Mouse (Mus musculus) myocyte (in vitro differentiated cells): Measurements from ENCODE around the gene Acbd3.

ENCODE experiments used
- CEBPB ChIP-seq: IDR thresholded peaks from 2 replicates; pipeline ENCODE4 v1.6.1; 2011; ENCODE audit warnings: mild to moderate bottlenecking, moderate library complexity; ENCODE audit not compliant: poor library complexity, insufficient read depth, severe bottlenecking
- E2F4 ChIP-seq: IDR thresholded peaks from one replicate; pipeline ENCODE4 v1.6.1; 2011; ENCODE audit warnings: mild to moderate bottlenecking, control low read depth, moderate library complexity; ENCODE audit not compliant: insufficient read depth
- MAX ChIP-seq: IDR thresholded peaks from one replicate; pipeline ENCODE4 v1.6.1; 2011; ENCODE audit warnings: low read depth, mild to moderate bottlenecking, control low read depth
- MYOD1 ChIP-seq, 3 experiments: IDR thresholded peaks; one replicate each; pipeline ENCODE4 v1.6.1; 2011; ENCODE audit warnings: control low read depth in 2 of 3, low read depth in 2 of 3, mild to moderate bottlenecking in 2 of 3, moderate library complexity in 1 of 3; ENCODE audit not compliant: insufficient read length in 2 of 3, control insufficient read depth in 1 of 3
- MYOG ChIP-seq, 3 experiments: IDR thresholded peaks; one replicate each; pipeline ENCODE4 v1.6.1; 2011; ENCODE audit warnings: control low read depth in 2 of 3, low read depth in 2 of 3, mild to moderate bottlenecking in 2 of 3; ENCODE audit not compliant: insufficient read length in 2 of 3, control insufficient read depth in 1 of 3, insufficient read depth in 1 of 3
- POLR2A ChIP-seq: IDR thresholded peaks from one replicate; pipeline ENCODE4 v1.6.1; 2011; ENCODE audit warnings: low read depth, mild to moderate bottlenecking, control low read depth, moderate library complexity; ENCODE audit not compliant: insufficient read length
- POLR2AphosphoS2 ChIP-seq: IDR thresholded peaks from one replicate; pipeline ENCODE4 v1.6.1; 2011; ENCODE audit warnings: low read depth, control low read depth; ENCODE audit not compliant: insufficient read length
- SRF ChIP-seq: IDR thresholded peaks from one replicate; pipeline ENCODE4 v1.6.1; 2011; ENCODE audit warnings: low read depth; ENCODE audit not compliant: control insufficient read depth, insufficient read length
- TCF3 ChIP-seq: IDR thresholded peaks from one replicate; pipeline ENCODE4 v1.6.1; 2011; ENCODE audit warnings: low read depth, control low read depth; ENCODE audit not compliant: insufficient read length

GRCm38 (mm10) chr1:180780291-180780690 lies 54.4 kb downstream of the Acbd3 start:
- TF ChIP-seq MYOG (IDR thresholded peaks at IDR 0.05; ENCODE audit: control insufficient read depth in 1 of 3, insufficient read depth in 1 of 3, insufficient read length in 2 of 3, low read depth in 2 of 3) (no peak), POLR2A (no peak), TCF3 (no peak), POLR2AphosphoS2 (no peak), MYOD1 (IDR thresholded peaks at IDR 0.05; ENCODE audit: control insufficient read depth in 1 of 3, insufficient read length in 2 of 3, low read depth in 2 of 3) (no peak), E2F4 (no peak), CEBPB (no peak), MAX (no peak), SRF (no peak)
